Mouse (Mus musculus) MEL-GATA-1-ER (cell line): ENCODE results near the gene Gcm2.

Source experiments
- DNase-seq: peaks from one replicate; pipeline ENCODE4 v3.0.0-alpha.2; 2012; ENCODE audit warnings: low read depth; ENCODE audit errors: extremely low read depth

Gene Gcm2

DNA sequence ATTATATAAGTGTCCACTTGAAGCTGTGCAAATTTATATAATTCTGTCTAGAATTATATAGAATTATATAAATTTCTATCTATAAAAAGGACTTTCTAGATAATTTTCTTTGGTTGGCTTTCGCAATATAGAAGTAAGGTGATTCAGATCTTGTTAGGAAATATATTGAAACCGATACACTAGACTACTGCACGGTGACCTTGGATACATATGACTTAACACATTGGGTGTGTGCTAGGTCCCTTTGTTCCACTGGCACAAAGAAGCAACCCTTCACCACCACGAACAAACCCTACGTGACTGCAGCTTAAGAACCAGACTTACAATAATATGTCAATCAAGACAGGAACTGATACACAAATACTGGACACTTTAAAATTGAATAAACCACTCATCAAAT lies 31.0 kb downstream of the Gcm2 start:
- no peak for DNase-seq

DNA sequence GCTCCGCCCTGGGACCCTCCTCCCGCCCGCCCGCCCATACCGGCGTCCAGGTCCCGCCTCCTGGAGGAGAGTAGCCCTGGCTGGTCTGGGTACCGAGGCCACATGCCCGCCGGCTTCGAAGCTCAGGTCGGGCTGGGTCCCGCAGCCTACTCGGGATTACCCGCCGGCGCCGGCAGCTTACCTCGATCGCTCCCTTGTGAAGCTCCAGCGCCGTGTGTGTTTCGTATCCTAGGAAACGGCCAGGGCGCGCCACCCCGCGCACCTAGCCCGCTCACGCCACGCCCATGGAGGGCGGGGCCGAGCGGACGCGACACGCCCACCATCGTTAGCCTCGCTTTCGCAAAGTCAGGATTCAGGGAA lies 31.4 kb downstream of the Gcm2 start, which contains the start of gene Mak:
Gene Mak, minus strand, starts transcription at position 286 of the 360 bp plus-strand sequence.
- DNase-seq, result no peak

DNA sequence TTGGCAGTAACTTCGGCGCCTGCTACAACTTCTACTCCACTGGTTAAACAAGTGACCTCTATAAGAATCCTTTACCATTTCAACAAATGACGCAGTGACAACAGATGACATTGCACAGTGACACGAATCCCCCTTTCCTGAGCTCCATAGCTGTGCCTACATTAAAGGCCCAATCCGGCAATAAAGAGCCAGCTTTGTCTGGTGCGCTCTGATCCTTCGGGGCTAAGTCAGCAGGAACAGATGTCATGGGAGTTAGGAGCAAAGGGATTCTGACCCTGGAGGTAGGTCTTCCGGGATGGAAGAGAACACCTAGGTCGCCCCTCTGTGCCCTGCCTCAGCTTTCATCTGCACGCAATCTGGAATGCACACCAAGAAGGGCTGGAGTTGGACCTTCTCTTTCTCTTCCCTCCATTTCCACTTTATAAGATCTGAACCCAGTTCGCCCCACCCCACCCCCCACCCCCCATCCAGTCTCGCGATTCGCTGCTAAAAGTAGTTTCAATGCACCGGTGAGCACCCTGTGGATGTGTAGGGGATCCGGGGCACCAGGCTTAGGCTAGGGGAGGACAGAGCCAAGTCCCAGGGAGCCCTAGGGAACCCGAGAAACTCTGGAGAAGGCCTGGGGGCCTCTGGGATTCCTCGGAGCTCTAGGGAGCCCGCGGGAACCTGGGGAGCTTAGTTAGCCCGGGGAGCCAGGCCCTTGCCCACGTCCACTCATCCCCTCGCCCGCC lies 32.0 kb downstream of the Gcm2 start:
- DNase-seq, result no peak

DNA sequence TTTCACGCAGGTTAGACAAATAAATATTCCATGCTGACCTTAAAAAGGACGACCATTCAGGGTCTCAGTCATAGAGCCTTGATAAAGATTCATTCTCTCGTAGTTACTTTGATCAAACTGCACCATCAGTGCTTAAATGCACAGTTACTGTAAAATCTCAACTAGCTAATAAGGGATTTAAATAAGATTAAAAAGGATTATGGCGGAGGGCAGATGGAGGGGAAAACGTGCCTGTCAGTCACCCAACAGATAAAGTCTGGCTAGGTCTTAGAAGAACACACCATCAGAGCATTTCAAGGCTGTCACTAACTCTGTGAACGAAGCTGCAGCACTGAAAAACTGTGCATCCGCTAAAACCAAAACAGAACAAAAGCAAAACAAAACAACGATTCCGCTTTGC lies 32.9 kb downstream of the Gcm2 start:
- no peak for DNase-seq

DNA sequence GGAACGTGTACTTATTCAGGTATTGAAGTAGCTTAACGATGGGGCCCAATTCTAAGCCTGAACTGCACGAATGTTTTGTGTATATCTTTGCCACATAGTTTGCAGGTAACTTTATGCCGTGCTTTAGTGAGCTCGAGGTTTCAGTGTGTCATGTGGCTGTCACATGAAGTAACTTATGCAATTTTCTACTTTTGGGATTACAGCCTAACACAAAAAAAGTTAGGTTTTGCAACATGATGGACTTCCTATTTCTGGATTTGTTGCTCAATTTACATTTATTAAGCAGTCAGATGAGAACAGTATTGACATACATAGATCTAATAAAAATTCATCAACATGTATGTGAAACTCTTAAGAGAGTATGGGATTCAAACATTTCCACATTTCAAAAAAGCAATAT lies 37.0 kb downstream of the Gcm2 start:
- DNase-seq, result no peak

DNA sequence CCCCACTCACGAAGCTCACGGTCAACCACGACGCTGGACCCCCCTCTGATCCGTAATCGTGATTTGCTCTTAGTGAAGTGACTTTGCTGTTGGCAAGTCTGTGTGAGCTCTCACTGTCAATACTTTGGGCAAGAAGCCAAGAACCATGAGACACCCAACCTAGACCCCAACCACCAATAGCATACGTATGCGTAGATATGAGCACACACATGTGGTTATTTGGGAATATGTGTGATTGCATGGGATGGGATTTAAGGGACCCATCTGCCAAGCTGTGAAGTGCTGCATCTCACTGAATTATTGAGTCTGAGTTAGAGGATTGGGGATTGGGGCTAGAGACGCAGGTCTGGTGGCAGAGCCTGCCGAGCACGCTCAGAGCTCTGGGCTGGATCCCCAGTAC lies 39.2 kb downstream of the Gcm2 start:
- no peak for DNase-seq

DNA sequence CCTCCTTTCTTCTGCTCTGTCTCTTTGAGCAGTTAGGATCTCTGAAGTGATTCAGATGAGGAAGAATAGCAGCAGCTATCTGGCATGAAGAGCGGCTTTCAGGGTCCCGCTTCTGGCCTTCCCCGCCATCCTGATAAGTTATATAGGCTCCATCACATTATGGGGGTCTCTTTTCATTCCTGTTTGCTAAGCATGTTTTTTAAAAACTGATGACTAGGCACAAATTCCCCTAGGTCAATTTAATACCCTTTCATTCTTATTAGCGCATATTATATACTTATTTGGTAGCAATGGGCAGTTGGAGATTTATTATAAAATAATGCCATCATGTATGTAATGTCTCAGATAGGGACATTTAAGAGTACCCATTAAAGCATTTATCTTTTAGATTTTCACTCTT lies 43.2 kb downstream of the Gcm2 start:
- DNase-seq, result no peak

DNA sequence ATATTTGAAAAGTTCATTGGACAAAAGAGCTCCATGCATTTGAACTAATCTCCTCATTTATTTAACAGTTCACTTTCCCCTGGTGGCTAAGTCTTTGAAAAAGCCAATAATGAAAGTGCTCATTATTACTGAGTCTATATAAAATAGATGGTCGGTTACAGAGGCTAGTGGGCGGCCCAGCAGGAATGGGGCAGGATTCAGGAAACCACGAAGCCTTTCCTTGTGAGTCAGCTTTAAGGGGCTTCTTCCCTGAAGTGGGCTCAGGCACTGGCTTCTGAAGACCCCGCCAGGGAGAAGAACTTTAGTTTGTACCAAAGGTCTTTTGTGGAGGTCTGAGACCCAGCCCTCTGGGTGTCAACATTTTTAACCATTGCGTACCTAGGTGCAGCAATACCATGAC lies 58.9 kb downstream of the Gcm2 start:
- no peak for DNase-seq
